Mouse (Mus musculus): ENCODE measurements around the gene Pepd. TPM values are rescaled to one million over a fixed set of nuclear protein-coding genes. Genes with fewer than 3 reads are reported as not detected.

The Pepd gene
- polyA plus RNA-seq, 1 experiment from 2014 or later = 45.4 TPM

GRCm38 (mm10) chr7:34986575-34987150 is 74.5 kb downstream of the Pepd start:
- Histone ChIP-seq H3K9me3 (replicated peaks) (no peaks in the 10 kb centered on the region), H3K9ac (peak overlapping the region; percentile 37), H3K4me1 (peaks cover 72% of the 10 kb centered on the region), H3K27me3 (replicated peaks) (no peaks in the 10 kb centered on the region), H3K36me3 (peaks cover 14% of the 10 kb centered on the region; the same call in 1 of the 2 replicates), H3K27ac (peak overlapping the region; percentile 98), H3K4me2 (no peak overlapping the region), H3K4me3 (no peak overlapping the region)
- no peak for ATAC-seq
- WGBS (ENCODE audit: insufficient replicate concordance) = 75% methylated on average over 7 of the region's 7 CpGs

GRCm38 (mm10) chr7:34987258-34987657 is 75.1 kb downstream of the Pepd start:
- H3K27ac ChIP-seq = peak overlapping the region; percentile 98
- H3K4me1 ChIP-seq = peaks cover 67% of the 10 kb centered on the region
- WGBS (ENCODE audit: insufficient replicate concordance) = 75% methylated on average over 6 of the region's 6 CpGs

GRCm38 (mm10) chr7:34988488-34988887 is 76.3 kb downstream of the Pepd start:
- H3K4me1 ChIP-seq = peaks cover 58% of the 10 kb centered on the region
- ATAC-seq = no peak
- H3K4me3 ChIP-seq = no peak overlapping the region
- H3K9me3 ChIP-seq (replicated peaks) = no peaks in the 10 kb centered on the region
- H3K4me2 ChIP-seq = no peak overlapping the region
- H3K36me3 ChIP-seq = peaks cover 5% of the 10 kb centered on the region; the same call in 1 of the 2 replicates
- 0 out of 2 replicates have a peak overlapping the region, but pooled peaks have one; percentile 12 for H3K27ac ChIP-seq
- no peaks in the 10 kb centered on the region for H3K27me3 ChIP-seq (replicated peaks)
- WGBS (ENCODE audit: insufficient replicate concordance) = 64% methylated on average over 3 of the region's 3 CpGs
- peak overlapping the region; percentile 15; the same call in 1 of the 2 replicates for H3K9ac ChIP-seq

More at GRCm38 (mm10) chr7:34987258-34987657, 75.1 kb downstream of the Pepd start:
- Histone ChIP-seq H3K4me3 (no peak overlapping the region), H3K4me2 (no peak overlapping the region), H3K36me3 (peaks cover 8% of the 10 kb centered on the region; the same call in 1 of the 2 replicates), H3K9ac (no peak overlapping the region), H3K9me3 (replicated peaks) (no peaks in the 10 kb centered on the region), H3K27me3 (replicated peaks) (no peaks in the 10 kb centered on the region)
- no peak for ATAC-seq

GRCm38 (mm10) chr7:34991731-34992246 is 79.6 kb downstream of the Pepd start:
- Histone ChIP-seq H3K27me3 (replicated peaks) (no peaks in the 10 kb centered on the region), H3K9ac (no peak overlapping the region), H3K36me3 (peaks cover 5% of the 10 kb centered on the region; the same call in 1 of the 2 replicates), H3K4me3 (no peak overlapping the region), H3K4me1 (peaks cover 25% of the 10 kb centered on the region; the same call in 1 of the 2 replicates), H3K9me3 (replicated peaks) (no peaks in the 10 kb centered on the region), H3K27ac (no peak overlapping the region), H3K4me2 (no peak overlapping the region)
- ATAC-seq = no peak
- 72% methylated on average over 6 of the region's 6 CpGs for WGBS (ENCODE audit: insufficient replicate concordance)

- WGBS (ENCODE audit: insufficient replicate concordance) = 81% methylated on average over 3 of the region's 3 CpGs
- Histone ChIP-seq H3K9me3 (replicated peaks) (no peaks in the 10 kb centered on the region), H3K9ac (no peak overlapping the region), H3K27me3 (replicated peaks) (no peaks in the 10 kb centered on the region), H3K4me1 (peaks cover 19% of the 10 kb centered on the region; the same call in 1 of the 2 replicates), H3K4me2 (no peak overlapping the region), H3K4me3 (no peak overlapping the region), H3K27ac (no peak overlapping the region), H3K36me3 (peaks cover 5% of the 10 kb centered on the region; the same call in 1 of the 2 replicates)
- no peak for ATAC-seq
These were observed 80.6 kb downstream of the Pepd start for GRCm38 (mm10) chr7:34992766-34993165.

- Histone ChIP-seq H3K27ac (no peak overlapping the region), H3K9ac (no peak overlapping the region), H3K27me3 (replicated peaks) (no peaks in the 10 kb centered on the region), H3K36me3 (no peaks in the 10 kb centered on the region), H3K4me2 (no peak overlapping the region), H3K9me3 (replicated peaks) (no peaks in the 10 kb centered on the region), H3K4me3 (no peak overlapping the region), H3K4me1 (peaks cover 7% of the 10 kb centered on the region; the same call in 1 of the 2 replicates)
- WGBS (ENCODE audit: insufficient replicate concordance) = 70% methylated on average over 7 of the region's 7 CpGs
- no peak for ATAC-seq
These were observed 83.9 kb downstream of the Pepd start for GRCm38 (mm10) chr7:34995872-34996662.

- Histone ChIP-seq H3K36me3 (no peaks in the 10 kb centered on the region), H3K4me2 (no peak overlapping the region), H3K4me1 (no peaks in the 10 kb centered on the region), H3K27ac (no peak overlapping the region), H3K27me3 (replicated peaks) (no peaks in the 10 kb centered on the region), H3K9ac (no peak overlapping the region), H3K9me3 (replicated peaks) (no peaks in the 10 kb centered on the region), H3K4me3 (no peak overlapping the region)
- WGBS (ENCODE audit: insufficient replicate concordance) = 33% methylated on average over 6 of the region's 6 CpGs
- ATAC-seq = 0 out of 2 replicates have a peak, but pooled peaks have one; percentile 49
These were observed 88.7 kb downstream of the Pepd start for GRCm38 (mm10) chr7:35000839-35001238.

GRCm38 (mm10) chr7:35003171-35003737 is 91.1 kb downstream of the Pepd start:
- Histone ChIP-seq H3K27ac (no peak overlapping the region), H3K4me1 (no peaks in the 10 kb centered on the region), H3K4me2 (no peak overlapping the region), H3K27me3 (replicated peaks) (no peaks in the 10 kb centered on the region), H3K9me3 (replicated peaks) (no peaks in the 10 kb centered on the region), H3K36me3 (no peaks in the 10 kb centered on the region), H3K4me3 (no peak overlapping the region), H3K9ac (no peak overlapping the region)
- 79% methylated on average over 7 of the region's 7 CpGs for WGBS (ENCODE audit: insufficient replicate concordance)
- no peak for ATAC-seq

GRCm38 (mm10) chr7:35006661-35007060 is 94.5 kb downstream of the Pepd start:
- ATAC-seq = no peak
- H3K9ac ChIP-seq = no peak overlapping the region
- no peaks in the 10 kb centered on the region for H3K36me3 ChIP-seq
- H3K4me2 ChIP-seq = no peak overlapping the region
- no peak overlapping the region for H3K27ac ChIP-seq
- H3K4me3 ChIP-seq = no peak overlapping the region
- WGBS (ENCODE audit: insufficient replicate concordance) = 86% methylated on average over 7 of the region's 7 CpGs
- no peaks in the 10 kb centered on the region for H3K4me1 ChIP-seq
- no peaks in the 10 kb centered on the region for H3K9me3 ChIP-seq (replicated peaks)
- H3K27me3 ChIP-seq (replicated peaks) = no peaks in the 10 kb centered on the region

GRCm38 (mm10) chr7:35013228-35013627 is 101.0 kb downstream of the Pepd start:
- ATAC-seq = no peak
- Histone ChIP-seq H3K4me3 (no peak overlapping the region), H3K9ac (no peak overlapping the region), H3K27ac (no peak overlapping the region), H3K4me1 (no peaks in the 10 kb centered on the region), H3K9me3 (replicated peaks) (no peaks in the 10 kb centered on the region), H3K36me3 (no peaks in the 10 kb centered on the region), H3K27me3 (replicated peaks) (no peaks in the 10 kb centered on the region), H3K4me2 (no peak overlapping the region)
- WGBS (ENCODE audit: insufficient replicate concordance) = 79% methylated on average over 9 of the region's 9 CpGs

- no peaks in the 10 kb centered on the region for H3K4me1 ChIP-seq
- H3K9ac ChIP-seq = no peak overlapping the region
- H3K27ac ChIP-seq = no peak overlapping the region
- WGBS (ENCODE audit: insufficient replicate concordance) = 73% methylated on average over 2 of the region's 2 CpGs
- no peak for ATAC-seq
- no peak overlapping the region for H3K4me3 ChIP-seq
- no peaks in the 10 kb centered on the region for H3K36me3 ChIP-seq
- H3K9me3 ChIP-seq (replicated peaks) = no peaks in the 10 kb centered on the region
- no peak overlapping the region for H3K4me2 ChIP-seq
- H3K27me3 ChIP-seq (replicated peaks) = no peaks in the 10 kb centered on the region
These were observed 103.1 kb downstream of the Pepd start for GRCm38 (mm10) chr7:35015252-35015651.

GRCm38 (mm10) chr7:35021365-35021764 is 109.2 kb downstream of the Pepd start:
- H3K27me3 ChIP-seq (replicated peaks) = no peaks in the 10 kb centered on the region
- no peak for ATAC-seq
- WGBS (ENCODE audit: insufficient replicate concordance) = 83% methylated on average over 10 of the region's 10 CpGs
- no peak overlapping the region for H3K27ac ChIP-seq
- no peak overlapping the region for H3K4me3 ChIP-seq
- H3K9ac ChIP-seq = no peak overlapping the region
- no peaks in the 10 kb centered on the region for H3K4me1 ChIP-seq
- H3K4me2 ChIP-seq = no peak overlapping the region
- peaks cover 11% of the 10 kb centered on the region; the same call in 1 of the 2 replicates for H3K36me3 ChIP-seq
- H3K9me3 ChIP-seq (replicated peaks) = no peaks in the 10 kb centered on the region

Data from liver, embryonic 12.5 days (tissue).